Mouse (Mus musculus): ENCODE measurements around the gene BC052040.

DNA sequence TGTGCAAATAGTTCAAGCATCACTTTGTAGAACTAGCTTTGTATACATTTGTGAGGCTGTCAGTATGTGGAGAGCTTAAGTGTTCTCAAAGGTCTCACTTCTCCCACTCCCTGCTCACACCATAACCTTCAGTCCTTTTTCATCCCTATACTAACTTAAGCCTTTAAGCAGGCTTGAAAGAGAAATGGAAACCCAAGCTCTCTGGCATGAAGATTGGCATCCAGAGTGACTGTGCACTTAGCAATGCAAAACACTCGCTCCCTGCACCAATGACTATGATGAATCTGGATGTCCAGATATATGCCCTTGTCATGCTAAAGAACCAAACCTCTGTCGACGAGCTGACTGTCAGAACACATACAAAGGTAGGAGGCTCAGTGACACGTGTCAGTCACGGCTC is 6.7 kb upstream of the BC052040 start:
- no peak for TF ChIP-seq GATA1 (IDR thresholded peaks at IDR 0.05; ENCODE audit: borderline replicate concordance, low read length)
- no peak for TF ChIP-seq FLI1 (IDR thresholded peaks at IDR 0.05; ENCODE audit: low read length)

All from megakaryocyte, embryonic 14.5 days (primary cell).